8 mouse cellular contexts compared by ENCODE assay signal in the genomic region with DNA sequence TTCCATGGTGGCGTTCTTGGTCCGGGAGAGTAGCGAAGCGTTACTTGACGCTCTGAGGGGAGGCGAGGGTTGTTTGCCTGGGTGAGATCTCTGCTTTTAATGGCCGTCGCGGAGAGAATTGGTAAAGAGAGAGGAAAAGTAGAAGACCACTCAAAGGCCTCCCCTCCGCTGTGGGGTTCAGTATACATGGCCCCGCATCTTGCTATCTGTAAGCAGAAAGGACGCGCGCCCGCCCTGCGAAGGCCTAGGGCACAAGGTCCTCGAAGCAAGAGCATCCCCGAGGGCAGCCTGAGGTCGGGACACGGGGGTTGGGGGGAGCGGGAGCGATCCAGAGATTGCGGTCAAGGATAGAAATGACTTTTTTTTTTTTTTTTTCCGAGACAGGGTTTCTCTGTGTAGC. TPM values are rescaled to one million over a fixed set of nuclear protein-coding genes. Genes with fewer than 3 reads are reported as not detected.
DNase-seq lines count a peak whose midpoint lies in the region; ATAC-seq and TF ChIP-seq lines count a peak whose summit lies in the region.

No protein-coding gene starts in this region.

- in situ Hi-C loops in ES-E14 (cut with MboI; ENCODE audit: low sequenced_read_pairs in 2 of 2, unreplicated experiment in 2 of 2): loop anchor here in 1 of 2 experiments (10.0 kb wide), 1 partner anchor 377 kb away; the partner anchor contains the start of gene Cops6

- peaks cover 20% of the 10 kb centered on the region for H3K36me3 ChIP-seq in hindbrain, embryonic 10.5 days
- peaks cover 3% of the 10 kb centered on the region; the same call in 1 of the 2 replicates for H3K36me3 ChIP-seq in hindbrain, embryonic 11.5 days (ENCODE audit: control insufficient read depth, insufficient read depth, low read length)
- peaks cover 21% of the 10 kb centered on the region for H3K36me3 ChIP-seq in ES-E14 (ENCODE audit: control insufficient read depth, insufficient read depth, low read length, poor library complexity, severe bottlenecking)
- H3K36me3 ChIP-seq in intestine, embryonic 14.5 days (ENCODE audit: control insufficient read depth, insufficient read depth, low read length): peaks cover 13% of the 10 kb centered on the region
- H3K36me3 ChIP-seq in midbrain, embryonic 13.5 days: peaks cover 16% of the 10 kb centered on the region

- H3K9me3 ChIP-seq in hindbrain, embryonic 10.5 days: 0 out of 2 replicates have a peak, but pooled peaks cover 2% of the 10 kb centered on the region
- no peaks in the 10 kb centered on the region for H3K9me3 ChIP-seq in hindbrain, embryonic 11.5 days (ENCODE audit: control insufficient read depth, low read length)
- no peaks in the 10 kb centered on the region for H3K9me3 ChIP-seq in ES-E14 (ENCODE audit: control insufficient read depth, insufficient read depth, low read depth, low read length)
- no peaks in the 10 kb centered on the region for H3K9me3 ChIP-seq in intestine, embryonic 14.5 days (ENCODE audit: control insufficient read depth, low read length)
- H3K9me3 ChIP-seq in midbrain, embryonic 13.5 days: no peaks in the 10 kb centered on the region

- no peak overlapping the region for H3K9ac ChIP-seq in hindbrain, embryonic 11.5 days (ENCODE audit: low read depth, low read length)
- H3K9ac ChIP-seq in ES-E14 (ENCODE audit: insufficient read depth, low read depth, low read length, poor library complexity, severe bottlenecking): peak overlapping the region; percentile 39; the same call in 1 of the 2 replicates
- 0 out of 2 replicates have a peak overlapping the region, but pooled peaks have one; percentile 16 for H3K9ac ChIP-seq in intestine, embryonic 14.5 days (ENCODE audit: low read length)
- H3K9ac ChIP-seq in midbrain, embryonic 13.5 days (replicated peaks): no peak overlapping the region

- peaks cover 18% of the 10 kb centered on the region for H3K27me3 ChIP-seq in hindbrain, embryonic 10.5 days (ENCODE audit: insufficient read depth, poor library complexity, severe bottlenecking)
- no peaks in the 10 kb centered on the region for H3K27me3 ChIP-seq in hindbrain, embryonic 11.5 days (ENCODE audit: control insufficient read depth, insufficient read depth, low read length)
- no peaks in the 10 kb centered on the region for H3K27me3 ChIP-seq in intestine, embryonic 14.5 days (replicated peaks; ENCODE audit: control insufficient read depth, insufficient read depth, low read length)
- peaks cover 12% of the 10 kb centered on the region for H3K27me3 ChIP-seq in midbrain, embryonic 13.5 days

- 0 out of 2 replicates have a peak overlapping the region, but pooled peaks have one; percentile 99 for H3K27ac ChIP-seq in hindbrain, embryonic 10.5 days
- no peak overlapping the region for H3K27ac ChIP-seq in hindbrain, embryonic 11.5 days (ENCODE audit: low read depth, low read length)
- no peak overlapping the region for H3K27ac ChIP-seq in ES-E14 (ENCODE audit: insufficient read depth, low read depth, low read length, poor library complexity, severe bottlenecking)
- no peak overlapping the region; the same call in 1 of the 2 replicates for H3K27ac ChIP-seq in intestine, embryonic 14.5 days (ENCODE audit: low read depth)
- no peak overlapping the region for H3K27ac ChIP-seq in midbrain, embryonic 13.5 days

- H3K4me1 ChIP-seq in hindbrain, embryonic 10.5 days (replicated peaks): peaks cover 31% of the 10 kb centered on the region
- H3K4me1 ChIP-seq in hindbrain, embryonic 11.5 days (replicated peaks; ENCODE audit: control insufficient read depth, insufficient read depth, low read length): peaks cover 17% of the 10 kb centered on the region
- peaks cover 0 to 16% of the 10 kb centered on the region in 2 experiments; a peak in 2 of 4 replicates for H3K4me1 ChIP-seq in ES-E14 (ENCODE audit: control insufficient read depth in 2 of 2, insufficient read depth in 2 of 2, low read length in 2 of 2, poor library complexity in 1 of 2)
- H3K4me1 ChIP-seq in intestine, embryonic 14.5 days (replicated peaks; ENCODE audit: control insufficient read depth, insufficient read depth, low read length): peaks cover 28% of the 10 kb centered on the region
- peaks cover 28% of the 10 kb centered on the region for H3K4me1 ChIP-seq in midbrain, embryonic 13.5 days (replicated peaks)

- no peak for ATAC-seq in hindbrain, embryonic 11.5 days (ENCODE audit: low FRiP score)
- no peak for ATAC-seq in intestine, embryonic 14.5 days (replicated peaks; ENCODE audit: low FRiP score, low TSS enrichment, low read depth)
- no peak for ATAC-seq in midbrain, embryonic 13.5 days

- no peak overlapping the region for H3K4me2 ChIP-seq in hindbrain, embryonic 11.5 days (replicated peaks; ENCODE audit: low read depth, low read length)
- peak overlapping the region; percentile 88 for H3K4me2 ChIP-seq in intestine, embryonic 14.5 days (ENCODE audit: low read length)
- H3K4me2 ChIP-seq in midbrain, embryonic 13.5 days (replicated peaks): peak overlapping the region; percentile 98

- no peak for DNase-seq in hindbrain, embryonic 10.5 days (ENCODE audit: low spot score)
- DNase-seq in hindbrain, embryonic 11.5 days (ENCODE audit: low spot score): no peak
- no peak for DNase-seq in ES-E14 (ENCODE audit: low read depth, low spot score)
- DNase-seq in cerebellum, postnatal 14 days: peak; percentile 37 to 53
- no peak for DNase-seq in intestine, embryonic 14.5 days (ENCODE audit: low spot score)
- peak; percentile 20 to 62 for DNase-seq in thymus, postnatal 36 days
- DNase-seq in MN1 (ENCODE audit: low spot score): no peak

- H3K4me3 ChIP-seq in hindbrain, embryonic 10.5 days: peak overlapping the region; percentile 95
- no peak overlapping the region for H3K4me3 ChIP-seq in hindbrain, embryonic 11.5 days (ENCODE audit: low read depth, low read length)
- H3K4me3 ChIP-seq in ES-E14 (ENCODE audit: insufficient read depth in 1 of 2, low read depth in 1 of 2, low read length in 2 of 2, poor library complexity in 1 of 2, severe bottlenecking in 1 of 2): peak overlapping the region in 1 of 2 experiments; percentile 40; a peak in 2 of 4 replicates
- H3K4me3 ChIP-seq in intestine, embryonic 14.5 days (ENCODE audit: low read depth, low read length): peak overlapping the region; percentile 71
- peak overlapping the region; percentile 84 for H3K4me3 ChIP-seq in midbrain, embryonic 13.5 days (replicated peaks)

- 69% methylated on average over 24 of the region's 24 CpGs for WGBS in hindbrain, embryonic 10.5 days
- 66% methylated on average over 24 of the region's 24 CpGs for WGBS in hindbrain, embryonic 11.5 days
- 67% methylated on average over 24 of the region's 24 CpGs for WGBS in intestine, embryonic 14.5 days
- WGBS in midbrain, embryonic 13.5 days: 75% methylated on average over 24 of the region's 24 CpGs

TF ChIP-seq in ES-E14, 5 proteins besides CTCF, POLR2A, EP300 and RAD21:
- TF ChIP-seq HCFC1 (IDR thresholded peaks at IDR 0.05; ENCODE audit: borderline replicate concordance, insufficient read depth, low read length): no peak
- no peak for TF ChIP-seq ZNF384 (IDR thresholded peaks at IDR 0.05; ENCODE audit: low read depth, low read length)
- no peak for TF ChIP-seq ZC3H11A (IDR thresholded peaks at IDR 0.05; ENCODE audit: borderline replicate concordance, low read depth, low read length)
- TF ChIP-seq MAFK (IDR thresholded peaks at IDR 0.05; ENCODE audit: insufficient read depth, low read depth, low read length): no peak
- TF ChIP-seq CHD2 (IDR thresholded peaks at IDR 0.05; ENCODE audit: low read depth, low read length): no peak

RNA-seq across cellular contexts. Expression of gene Zcwpw1, which starts 0.6 kb away (rescaled TPM):
- 11.9 and 13.9 TPM in 2 replicates for polyA plus RNA-seq in hindbrain, embryonic 10.5 days (2016; fragmentation: Nextera tagmentation; extraction: Ambion mirVana)
- 13.5 and 17.2 TPM in 2 replicates for polyA plus RNA-seq in hindbrain, embryonic 11.5 days (2014; fragmentation: Nextera tagmentation; extraction: Ambion mirVana)
- 24.5 and 33.0 TPM in 2 replicates for total RNA-seq in ES-E14 (2012; rRNA removed)
- polyA plus RNA-seq in intestine, embryonic 14.5 days (2014; fragmentation: Nextera tagmentation; extraction: Ambion mirVana): 14.4 and 17.9 TPM in 2 replicates
- polyA plus RNA-seq in midbrain, embryonic 13.5 days (2015; fragmentation: Nextera tagmentation; extraction: Ambion mirVana): 10.9 and 12.0 TPM in 2 replicates

RNA-seq across cellular contexts. Expression of gene Mepce, which starts 0.7 kb away (rescaled TPM):
- 12.6 TPM in 2 replicates for polyA plus RNA-seq in hindbrain, embryonic 10.5 days (2016; fragmentation: Nextera tagmentation; extraction: Ambion mirVana)
- 9.9 and 14.9 TPM in 2 replicates for polyA plus RNA-seq in hindbrain, embryonic 11.5 days (2014; fragmentation: Nextera tagmentation; extraction: Ambion mirVana)
- total RNA-seq in ES-E14 (2012; rRNA removed): 42.3 and 43.0 TPM in 2 replicates
- 12.1 and 15.4 TPM in 2 replicates for polyA plus RNA-seq in intestine, embryonic 14.5 days (2014; fragmentation: Nextera tagmentation; extraction: Ambion mirVana)
- polyA plus RNA-seq in midbrain, embryonic 13.5 days (2015; fragmentation: Nextera tagmentation; extraction: Ambion mirVana): 10.6 and 11.0 TPM in 2 replicates

RNA-seq across cellular contexts. Expression of gene Ppp1r35, which starts 9.5 kb away (rescaled TPM):
- 51.4 and 78.3 TPM in 2 replicates for polyA plus RNA-seq in hindbrain, embryonic 10.5 days (2016; fragmentation: Nextera tagmentation; extraction: Ambion mirVana)
- polyA plus RNA-seq in hindbrain, embryonic 11.5 days (2014; fragmentation: Nextera tagmentation; extraction: Ambion mirVana): 64.9 and 78.4 TPM in 2 replicates
- total RNA-seq in ES-E14 (2012; rRNA removed): 27.6 and 34.5 TPM in 2 replicates
- polyA plus RNA-seq in intestine, embryonic 14.5 days (2014; fragmentation: Nextera tagmentation; extraction: Ambion mirVana): 25.5 and 35.4 TPM in 2 replicates
- polyA plus RNA-seq in midbrain, embryonic 13.5 days (2015; fragmentation: Nextera tagmentation; extraction: Ambion mirVana): 43.4 and 48.9 TPM in 2 replicates

RNA-seq across cellular contexts. Expression of gene Tsc22d4, which starts 42.6 kb away (rescaled TPM):
- polyA plus RNA-seq in hindbrain, embryonic 10.5 days (2016; fragmentation: Nextera tagmentation; extraction: Ambion mirVana): 82.5 and 86.0 TPM in 2 replicates
- 56.4 and 64.0 TPM in 2 replicates for polyA plus RNA-seq in hindbrain, embryonic 11.5 days (2014; fragmentation: Nextera tagmentation; extraction: Ambion mirVana)
- 15.9 and 21.6 TPM in 2 replicates for total RNA-seq in ES-E14 (2012; rRNA removed)
- polyA plus RNA-seq in intestine, embryonic 14.5 days (2014; fragmentation: Nextera tagmentation; extraction: Ambion mirVana): 121 and 125 TPM in 2 replicates
- 44.2 and 54.0 TPM in 2 replicates for polyA plus RNA-seq in midbrain, embryonic 13.5 days (2015; fragmentation: Nextera tagmentation; extraction: Ambion mirVana)

RNA-seq across cellular contexts. Expression of gene Nyap1, which starts 46.8 kb away (rescaled TPM):
- 4.7 and 9.5 TPM in 2 replicates for polyA plus RNA-seq in hindbrain, embryonic 10.5 days (2016; fragmentation: Nextera tagmentation; extraction: Ambion mirVana)
- polyA plus RNA-seq in hindbrain, embryonic 11.5 days (2014; fragmentation: Nextera tagmentation; extraction: Ambion mirVana): 2.9 and 5.3 TPM in 2 replicates
- total RNA-seq in ES-E14 (2012; rRNA removed): 5.9 and 7.4 TPM in 2 replicates
- polyA plus RNA-seq in intestine, embryonic 14.5 days (2014; fragmentation: Nextera tagmentation; extraction: Ambion mirVana): 1.5 and 1.9 TPM in 2 replicates
- 39.9 and 42.3 TPM in 2 replicates for polyA plus RNA-seq in midbrain, embryonic 13.5 days (2015; fragmentation: Nextera tagmentation; extraction: Ambion mirVana)

Comparison
In these comparisons a context has a peak if more than half of its experiments do, and no peak if none do; other contexts are left out.
1. DNase-seq: peak in cerebellum, postnatal 14 days (2 of 2) and thymus, postnatal 36 days (2 of 2); none in hindbrain, embryonic 10.5 days (single experiment), hindbrain, embryonic 11.5 days (single experiment), ES-E14 (single experiment), intestine, embryonic 14.5 days (single experiment) and MN1 (single experiment).
2. H3K9ac ChIP-seq: peak in ES-E14 (single experiment) and intestine, embryonic 14.5 days (single experiment); none in hindbrain, embryonic 11.5 days (single experiment) and midbrain, embryonic 13.5 days (single experiment).